ENCODE assay signal across 7 mouse cellular contexts in genomic region chr2:134786856-134787250, GRCm38 (mm10). TPM values are rescaled to one million over a fixed set of nuclear protein-coding genes. Genes with fewer than 3 reads are reported as not detected.
DNase-seq lines count a peak whose midpoint lies in the region; ATAC-seq and TF ChIP-seq lines count a peak whose summit lies in the region.

No protein-coding gene starts in this region.

- H3K9me3 ChIP-seq in embryonic facial prominence, embryonic 11.5 days (replicated peaks; ENCODE audit: control insufficient read depth, low read length), result no peaks in the 10 kb centered on the region
- H3K9me3 ChIP-seq in hindbrain, embryonic 13.5 days, result no peaks in the 10 kb centered on the region
- H3K9me3 ChIP-seq in midbrain, embryonic 15.5 days, result no peaks in the 10 kb centered on the region

- TF ChIP-seq CTCF in liver, adult 2 months (IDR thresholded peaks at IDR 0.05; ENCODE audit: low read depth, low read length), result no peak

- H3K27ac ChIP-seq in liver, adult 2 months (replicated peaks; ENCODE audit: insufficient read depth, low read depth, low read length), result peak overlapping the region; percentile 76
- no peak overlapping the region for H3K27ac ChIP-seq in embryonic facial prominence, embryonic 11.5 days (replicated peaks; ENCODE audit: low read depth, low read length)
- peak overlapping the region; percentile 88 for H3K27ac ChIP-seq in hindbrain, embryonic 13.5 days
- peak overlapping the region; percentile 76; the same call in 1 of the 2 replicates for H3K27ac ChIP-seq in midbrain, embryonic 15.5 days

- ATAC-seq in embryonic facial prominence, embryonic 11.5 days (replicated peaks; ENCODE audit: insufficient number of reproducible peaks, low FRiP score, low TSS enrichment, low read depth), result no peak
- no peak for ATAC-seq in hindbrain, embryonic 13.5 days (ENCODE audit: low FRiP score)
- no peak; the same call in 1 of the 2 replicates for ATAC-seq in midbrain, embryonic 15.5 days (replicated peaks)

- no peaks in the 10 kb centered on the region for H3K27me3 ChIP-seq in liver, adult 2 months (ENCODE audit: control insufficient read depth, insufficient read depth, low read length)
- H3K27me3 ChIP-seq in embryonic facial prominence, embryonic 11.5 days (ENCODE audit: control insufficient read depth, insufficient read depth, low read length), result no peaks in the 10 kb centered on the region; the same call in 1 of the 2 replicates
- no peaks in the 10 kb centered on the region for H3K27me3 ChIP-seq in hindbrain, embryonic 13.5 days
- H3K27me3 ChIP-seq in midbrain, embryonic 15.5 days (replicated peaks), result no peaks in the 10 kb centered on the region

- peak overlapping the region; percentile 75 for H3K4me3 ChIP-seq in liver, adult 2 months (ENCODE audit: insufficient read depth, low read depth, low read length)
- H3K4me3 ChIP-seq in embryonic facial prominence, embryonic 11.5 days (ENCODE audit: low read depth, low read length), result peak overlapping the region; percentile 70
- peak overlapping the region; percentile 80 for H3K4me3 ChIP-seq in hindbrain, embryonic 13.5 days
- peak overlapping the region; percentile 94 for H3K4me3 ChIP-seq in midbrain, embryonic 15.5 days

- H3K36me3 ChIP-seq in liver, adult 2 months (ENCODE audit: control insufficient read depth, insufficient read depth, low read length), result no peaks in the 10 kb centered on the region
- no peaks in the 10 kb centered on the region for H3K36me3 ChIP-seq in embryonic facial prominence, embryonic 11.5 days (replicated peaks; ENCODE audit: control insufficient read depth, insufficient read depth, low read depth, low read length)
- H3K36me3 ChIP-seq in hindbrain, embryonic 13.5 days, result no peaks in the 10 kb centered on the region
- no peaks in the 10 kb centered on the region for H3K36me3 ChIP-seq in midbrain, embryonic 15.5 days (replicated peaks)

- WGBS in liver, adult 2 months, result 9% methylated on average over 6 of the region's 6 CpGs
- 11% methylated on average over 6 of the region's 6 CpGs for WGBS in embryonic facial prominence, embryonic 11.5 days
- WGBS in hindbrain, embryonic 13.5 days, result 11% methylated on average over 6 of the region's 6 CpGs
- WGBS in midbrain, embryonic 15.5 days, result 11% methylated on average over 6 of the region's 6 CpGs

- TF ChIP-seq POLR2A in liver, adult 2 months (IDR thresholded peaks at IDR 0.05; ENCODE audit: extremely low read depth, insufficient read depth, low read length), result no peak

- peak overlapping the region; percentile 87 for H3K9ac ChIP-seq in liver, adult 2 months (ENCODE audit: low read depth, low read length)
- peak overlapping the region; percentile 84 for H3K9ac ChIP-seq in embryonic facial prominence, embryonic 11.5 days (replicated peaks; ENCODE audit: low read length)
- peak overlapping the region; percentile 90 for H3K9ac ChIP-seq in hindbrain, embryonic 13.5 days
- peak overlapping the region; percentile 83 for H3K9ac ChIP-seq in midbrain, embryonic 15.5 days

- peak overlapping the region; percentile 99 for H3K4me2 ChIP-seq in embryonic facial prominence, embryonic 11.5 days (ENCODE audit: low read depth, low read length)
- H3K4me2 ChIP-seq in hindbrain, embryonic 13.5 days, result peak overlapping the region; percentile 87
- peak overlapping the region; percentile 93 for H3K4me2 ChIP-seq in midbrain, embryonic 15.5 days

- intact Hi-C loops in left cerebral cortex, postnatal 14 days (cut with DNase I), result loop anchor here (2.0 to 10.0 kb wide), 6 partner anchors 60 to 538 kb away; no protein-coding TSS in a partner anchor

- no peak for DNase-seq in liver, adult 2 months (ENCODE audit: extremely low read depth, low read depth, low spot score)
- DNase-seq in liver, result no peak
- peak; percentile 28 for DNase-seq in embryonic facial prominence, embryonic 11.5 days (ENCODE audit: low spot score)
- DNase-seq in thymus, postnatal 10 days (ENCODE audit: low spot score in 2 of 2), result no peak
- DNase-seq in left cerebral cortex, postnatal 14 days (ENCODE audit: low spot score in 2 of 2), result no peak

- H3K79me2 ChIP-seq in liver, adult 2 months (ENCODE audit: control insufficient read depth, insufficient read depth, low read length), result peaks cover 5% of the 10 kb centered on the region; the same call in 1 of the 2 replicates

- peaks cover 2% of the 10 kb centered on the region; the same call in 1 of the 2 replicates for H3K4me1 ChIP-seq in liver, adult 2 months (ENCODE audit: control insufficient read depth, insufficient read depth, low read length)
- no peaks in the 10 kb centered on the region for H3K4me1 ChIP-seq in embryonic facial prominence, embryonic 11.5 days (ENCODE audit: control insufficient read depth, insufficient read depth, low read length)
- peaks cover 15% of the 10 kb centered on the region for H3K4me1 ChIP-seq in hindbrain, embryonic 13.5 days (replicated peaks)
- peaks cover 10% of the 10 kb centered on the region for H3K4me1 ChIP-seq in midbrain, embryonic 15.5 days

RNA-seq across cellular contexts. Expression of gene Plcb1, which starts 1.0 kb away (rescaled TPM):
- 15.4 and 17.7 TPM in 2 replicates for total RNA-seq in liver, adult 2 months (2014; rRNA removed)
- polyA plus RNA-seq in liver, adult 2 months (2012; rRNA removed), result 0.88 and 0.95 TPM in 2 replicates
- 6.6 and 7.0 TPM in 2 replicates for polyA plus RNA-seq in embryonic facial prominence, embryonic 11.5 days (2014; fragmentation: Nextera tagmentation; extraction: Ambion mirVana)
- polyA plus RNA-seq in hindbrain, embryonic 13.5 days (2015; fragmentation: Nextera tagmentation; extraction: Ambion mirVana), result 47.8 and 48.3 TPM in 2 replicates
- 36.6 and 38.0 TPM in 2 replicates for polyA plus RNA-seq in midbrain, embryonic 15.5 days (2015; fragmentation: Nextera tagmentation; extraction: Ambion mirVana)
- 100 to 1,000 TPM; 170 to 190 TPM for total RNA-seq in left cerebral cortex, postnatal 14 days (2021)
